Mouse (Mus musculus) G1E (cell line): ENCODE results near the gene Rora.

Source experiments
- CTCF ChIP-seq: IDR thresholded peaks from 2 replicates; pipeline ENCODE4 v1.5.1; 2012; ENCODE audit warnings: low read depth, low read length, inconsistent platforms, mixed read lengths
- GATA1 ChIP-seq: IDR thresholded peaks from 2 replicates; pipeline ENCODE4 v1.6.1; 2012; ENCODE audit warnings: borderline replicate concordance, low read length, inconsistent platforms, mixed read lengths
- GATA2 ChIP-seq: IDR thresholded peaks from 2 replicates; pipeline ENCODE4 v1.6.1; 2012; ENCODE audit warnings: low read depth, low read length, inconsistent platforms, borderline replicate concordance
- POLR2AphosphoS5 ChIP-seq: IDR thresholded peaks from 2 replicates; pipeline ENCODE4 v1.6.1; 2012; ENCODE audit warnings: low read depth, low read length, inconsistent platforms; ENCODE audit not compliant: insufficient replicate concordance
- TAL1 ChIP-seq: conservative IDR thresholded peaks from 2 replicates; pipeline ENCODE4 v1.6.1; 2012; ENCODE audit warnings: low read depth, low read length, inconsistent platforms, mixed read lengths

DNA sequence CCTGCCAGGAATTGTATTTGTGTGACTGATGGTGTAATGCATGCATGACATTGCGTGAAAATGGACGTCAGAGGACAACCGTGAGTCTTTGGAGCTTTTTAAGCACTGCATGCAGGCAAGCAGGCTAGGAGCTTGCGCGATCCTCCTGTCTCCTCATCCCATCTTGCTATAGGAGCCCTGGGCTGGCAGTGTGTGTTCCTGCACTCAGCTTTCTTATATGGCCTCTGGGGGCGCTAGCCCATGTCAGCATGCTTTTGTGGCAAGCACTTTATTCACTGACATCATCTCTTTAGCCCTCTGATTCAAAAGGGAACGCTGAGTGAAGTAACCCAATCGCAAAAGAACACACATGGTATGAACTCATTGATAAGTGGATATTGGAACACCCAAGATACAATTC is 105.7 kb downstream of the Rora start:
- TF ChIP-seq CTCF (no peak), TAL1 (no peak), GATA1 (no peak), GATA2 (no peak), POLR2AphosphoS5 (no peak)
